8 mouse cellular contexts compared by ENCODE assay signal in the genomic region with DNA sequence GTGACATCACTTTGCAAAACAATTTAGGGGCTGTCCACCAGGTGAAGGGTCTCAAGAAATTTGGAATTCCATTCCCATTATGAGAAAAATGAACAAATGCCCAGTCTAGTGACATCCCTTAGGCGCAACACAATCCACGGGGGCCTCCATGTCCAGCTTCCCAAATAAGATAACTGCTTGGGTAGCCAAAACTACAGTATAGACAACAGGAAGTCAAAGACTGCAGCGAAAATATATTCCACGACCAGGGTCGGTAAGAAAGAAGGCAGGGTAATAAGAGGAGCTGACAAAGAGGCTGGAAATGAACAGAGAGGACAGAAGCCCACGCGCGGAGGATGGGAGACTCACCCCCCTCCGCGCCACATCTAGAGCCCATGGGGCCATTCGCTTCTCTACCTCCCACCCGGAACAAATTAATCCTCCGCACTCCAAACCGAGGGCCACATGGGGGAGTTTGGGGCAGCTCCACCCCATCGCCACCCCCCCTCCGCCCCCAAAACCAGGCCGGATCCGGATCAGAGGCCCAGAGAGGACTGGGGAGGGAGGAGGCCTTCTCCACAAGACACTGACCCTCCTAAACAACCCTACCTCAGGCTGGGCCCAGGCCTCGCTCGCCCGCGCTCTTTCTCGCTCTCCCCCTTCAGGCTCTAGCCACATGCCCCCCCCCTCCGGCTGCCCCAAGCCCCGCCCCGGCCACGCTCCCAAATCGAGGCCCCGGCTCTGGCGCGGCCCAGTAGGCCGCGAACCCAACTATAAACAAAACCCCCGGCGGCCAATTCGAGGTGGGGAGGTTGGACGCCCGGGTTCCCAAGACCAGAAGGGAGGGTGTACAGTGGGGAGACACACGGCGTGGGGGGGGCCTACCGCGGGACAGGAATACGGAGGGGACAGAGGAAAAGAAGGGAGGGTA. TPM values are rescaled to one million over a fixed set of nuclear protein-coding genes. Genes with fewer than 3 reads are reported as not detected.
A peak's percentile ranks its signal among the peaks of the same experiment; 100 is the strongest.
DNase-seq lines count a peak whose midpoint lies in the region; ATAC-seq and TF ChIP-seq lines count a peak whose summit lies in the region.

4933434E20Rik (plus strand) TSS at position 196 of the 910 bp plus-strand sequence.

- peak; percentile 83 for ATAC-seq in hindbrain, embryonic 15.5 days (ENCODE audit: low FRiP score, low read depth)
- peak; percentile 59 for ATAC-seq in megakaryocyte progenitor cell, adult 5-6 weeks (replicated peaks; ENCODE audit: poor library complexity)

- intact Hi-C loops in gastrocnemius, adult 2 months (cut with DNase I): loop anchor here (5.0 kb wide), 1 partner anchor 49 kb away; no protein-coding TSS in a partner anchor
- intact Hi-C loops in left cerebral cortex, postnatal 14 days (cut with DNase I): no loop called here

- peak within 1 kb of the TSS; percentile 64 for H3K27ac ChIP-seq in cortical plate, adult 2 months (ENCODE audit: insufficient read depth, low read length)
- H3K27ac ChIP-seq in gastrocnemius, adult 2 months: peak within 1 kb of the TSS; percentile 98
- peak within 1 kb of the TSS; percentile 87 for H3K27ac ChIP-seq in hindbrain, embryonic 15.5 days (replicated peaks)

- no peak for TF ChIP-seq POLR2A in cortical plate, adult 2 months (IDR thresholded peaks at IDR 0.05; ENCODE audit: extremely low read depth, insufficient read depth, low read length)

- H3K9ac ChIP-seq in hindbrain, embryonic 15.5 days: peak within 1 kb of the TSS; percentile 83

- peaks cover 26% of the 10 kb centered on the region for H3K36me3 ChIP-seq in hindbrain, embryonic 15.5 days

- H3K27me3 ChIP-seq in hindbrain, embryonic 15.5 days: no peaks in the 10 kb centered on the region

- H3K4me3 ChIP-seq in cortical plate, adult 2 months (ENCODE audit: insufficient read depth, low read length): peak within 1 kb of the TSS; percentile 73
- H3K4me3 ChIP-seq in gastrocnemius, adult 2 months: peak within 1 kb of the TSS; percentile 88
- peak within 1 kb of the TSS; percentile 74 for H3K4me3 ChIP-seq in hindbrain, embryonic 15.5 days

- H3K9me3 ChIP-seq in hindbrain, embryonic 15.5 days: no peaks in the 10 kb centered on the region

- H3K4me1 ChIP-seq in cortical plate, adult 2 months (ENCODE audit: control insufficient read depth, insufficient read depth, low read length): peaks cover 4% of the 10 kb centered on the region
- H3K4me1 ChIP-seq in hindbrain, embryonic 15.5 days (replicated peaks): peaks cover 43% of the 10 kb centered on the region

- DNase-seq in cerebellum, postnatal 10 days: peak; percentile 80 to 85
- no peak for DNase-seq in cerebellum, adult 8-10 months
- peak; percentile 79 for DNase-seq in gastrocnemius, adult 2 months
- peak; percentile 35 to 38 for DNase-seq in left cerebral cortex, postnatal 14 days (ENCODE audit: low spot score in 2 of 2)
- DNase-seq in right cerebral cortex, postnatal 36 days (ENCODE audit: low spot score in 2 of 2): peak; percentile 39 to 45

- no peak for TF ChIP-seq CTCF in cortical plate, adult 2 months (IDR thresholded peaks at IDR 0.05; ENCODE audit: extremely low read depth, insufficient read depth, low read length)
- TF ChIP-seq CTCF in gastrocnemius, adult 2 months (IDR thresholded peaks at IDR 0.05): 0 out of 2 replicates have a peak, but pooled peaks have one; percentile 4

- peak within 1 kb of the TSS; percentile 61 for H3K4me2 ChIP-seq in hindbrain, embryonic 15.5 days

- under 1% methylated on average over 42 of the region's 43 CpGs for WGBS in hindbrain, embryonic 15.5 days

RNA-seq across cellular contexts. Expression of gene 4933434E20Rik, which starts in this region (rescaled TPM):
- 95.7 and 99.0 TPM in 2 replicates for polyA plus RNA-seq in cortical plate, adult 2 months (2012; rRNA removed)
- 10 to 100 TPM; 82.0 to 93.3 TPM for total RNA-seq in gastrocnemius, adult 2 months (2021)
- polyA plus RNA-seq in hindbrain, embryonic 15.5 days (2015; fragmentation: Nextera tagmentation; extraction: Ambion mirVana): 205 and 208 TPM in 2 replicates
- total RNA-seq in left cerebral cortex, postnatal 14 days (2021): 10 to 100 TPM; 77.2 to 78.1 TPM
- total RNA-seq in megakaryocyte progenitor cell, adult 5-6 weeks (2015): 54.6 and 65.9 TPM in 2 replicates
- total RNA-seq in megakaryocyte progenitor cell, adult 5-6 weeks (2017): 36.0 and 42.3 TPM in 2 replicates
